Mouse (Mus musculus): ENCODE results near the gene Cenpi.
"Not testable (repeated sequence)": the region's sequence is repeated elsewhere in the genome, so short reads cannot be mapped to it uniquely, and the experiment has no call there.

Gene Cenpi

DNA sequence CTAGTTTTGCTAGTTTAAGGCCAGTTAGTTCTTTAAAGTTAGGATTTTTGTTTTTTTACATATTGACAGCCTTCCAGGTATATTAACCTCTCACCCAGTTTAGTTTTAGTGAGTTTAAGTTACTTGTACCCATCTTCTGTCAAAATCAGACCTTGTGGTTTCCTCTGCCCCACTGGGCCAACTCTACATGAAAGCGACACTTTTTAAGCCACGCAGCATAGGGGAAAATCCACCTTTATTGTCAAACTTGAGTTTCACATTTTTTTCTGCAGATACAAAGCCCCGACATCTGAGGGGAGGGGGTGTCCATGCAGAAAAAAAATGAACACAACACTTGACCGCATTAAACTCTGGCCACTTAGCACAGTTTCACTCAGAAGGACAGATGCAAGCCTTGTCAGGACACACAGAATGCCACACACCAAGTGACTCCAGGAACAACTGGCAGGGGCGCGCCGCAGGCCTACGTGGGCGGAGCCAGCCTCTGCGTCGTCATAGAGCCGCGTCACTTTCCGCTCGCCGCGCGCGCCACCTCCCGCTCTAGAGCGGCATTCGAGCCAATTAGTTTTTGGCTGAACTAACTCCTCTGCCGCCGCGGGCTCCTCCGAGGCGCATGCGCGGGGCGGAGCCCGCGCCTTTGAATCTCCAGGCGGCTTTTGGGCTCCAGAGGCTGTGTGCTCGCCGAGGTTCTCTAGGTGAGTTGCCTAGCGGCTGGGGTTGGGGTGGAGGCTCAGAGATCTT, at the start of gene Cenpi:
Cenpi (plus strand) TSS at position 551 of the 741 bp plus-strand sequence.
- peak; percentile 88 for DNase-seq

DNA sequence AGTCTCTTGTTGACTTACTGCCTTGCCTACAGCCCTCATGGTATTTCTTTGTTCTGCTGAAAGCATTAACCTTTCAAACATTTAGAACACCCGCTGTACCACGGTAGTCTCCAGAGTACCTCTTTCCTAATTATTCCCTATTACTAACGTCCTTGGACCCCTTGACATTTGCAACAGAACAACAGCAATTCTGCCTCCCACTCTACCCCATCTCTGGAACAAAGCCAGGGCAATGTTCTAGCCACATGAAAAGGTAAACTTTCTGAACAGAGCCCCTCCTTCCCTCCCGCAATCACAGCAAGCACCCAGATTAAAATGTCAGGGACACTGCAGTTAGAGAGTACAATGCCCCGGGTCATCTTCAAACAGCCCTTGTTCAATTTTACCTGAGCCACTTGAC, 46.7 kb upstream of the Cenpi start:
- no peak for DNase-seq

- no peak for DNase-seq
These were observed 45.8 kb upstream of the Cenpi start for GRCm38 (mm10) chrX:134262129-134262528.

GRCm38 (mm10) chrX:134275715-134276114, 32.2 kb upstream of the Cenpi start:
- DNase-seq = peak; percentile 35

DNA sequence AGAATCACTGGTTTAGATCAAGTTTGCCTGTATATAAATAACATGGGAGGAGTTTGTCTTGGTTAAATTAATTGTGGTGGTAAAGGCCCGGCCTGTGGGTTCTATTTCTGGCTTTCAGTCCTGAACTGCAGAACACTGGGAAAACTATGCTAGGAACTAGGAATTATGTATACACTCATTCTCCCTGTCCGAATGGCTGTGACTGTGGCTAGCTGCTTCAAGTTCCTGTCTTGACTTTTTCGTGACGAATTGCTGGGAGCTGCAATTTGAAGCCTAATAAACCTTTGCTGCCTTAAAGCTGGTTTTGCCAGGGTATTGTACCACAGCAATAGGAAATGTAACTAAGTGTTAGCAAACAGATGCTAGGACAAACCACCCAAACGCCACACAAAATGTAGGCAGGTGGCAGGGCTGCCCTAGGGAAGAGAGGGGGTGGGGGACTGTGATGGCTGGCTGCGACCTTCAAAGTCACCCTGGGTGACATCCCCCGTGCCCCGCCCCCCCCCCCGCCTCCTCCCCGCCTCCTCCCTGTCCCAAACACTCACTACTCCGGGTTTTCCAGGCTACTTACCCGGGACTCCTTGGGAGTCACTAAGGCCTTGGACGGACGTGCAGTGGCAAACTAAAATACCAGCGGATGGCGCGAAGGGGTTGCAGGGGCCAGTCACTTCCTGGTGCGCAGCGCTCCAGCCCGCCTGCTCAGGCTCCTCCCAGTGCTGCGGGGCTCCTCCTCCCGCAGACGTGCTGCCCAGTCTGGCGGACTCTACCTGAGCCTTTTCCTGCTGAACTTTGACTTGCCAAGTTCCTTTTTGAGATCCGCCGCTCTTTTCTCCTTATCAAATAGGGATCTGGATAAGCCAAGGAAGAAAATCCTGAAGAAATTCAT, 31.4 kb upstream of the Cenpi start, which contains the start of gene Trmt2b:
Trmt2b (minus strand) TSS at position 710 of the 886 bp plus-strand sequence.
- DNase-seq = peak; percentile 83

DNA sequence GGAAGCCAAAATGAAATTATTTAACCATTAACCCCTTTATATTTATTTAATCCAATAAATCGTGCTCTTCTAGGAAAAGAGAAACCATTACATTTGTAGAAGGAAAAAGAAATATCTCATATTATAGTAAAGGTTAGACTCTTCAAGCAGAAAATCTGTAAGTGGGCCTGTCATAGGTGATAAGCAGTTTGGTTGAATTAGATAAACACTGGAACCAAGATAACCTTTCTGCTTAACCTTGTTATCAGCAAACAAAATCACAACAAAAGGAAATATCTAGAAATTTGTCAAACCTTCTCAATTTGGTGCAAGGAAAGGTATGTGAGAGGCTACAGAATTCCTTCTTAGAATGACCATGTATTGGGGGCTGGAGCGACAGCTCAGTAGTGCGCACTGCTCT, 27.4 kb upstream of the Cenpi start:
- no peak for DNase-seq

DNA sequence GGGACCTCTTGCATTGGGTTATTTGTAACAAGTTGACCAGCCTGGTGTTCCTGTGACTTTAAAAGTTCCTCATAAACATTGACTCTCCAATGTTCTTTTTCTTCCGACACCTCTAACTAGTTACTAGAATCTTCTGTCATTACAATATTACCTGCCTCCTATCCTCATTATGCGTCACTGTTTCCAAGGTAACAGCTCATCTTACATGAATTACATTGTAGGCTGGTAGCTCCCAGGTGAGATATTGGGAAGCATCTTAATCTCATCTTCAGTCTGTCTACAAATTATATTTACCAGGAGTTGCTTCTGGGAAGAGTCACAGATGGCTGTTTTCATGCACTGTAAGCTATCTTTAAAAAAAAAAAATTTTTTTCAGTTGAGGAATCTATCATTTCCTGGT, 22.8 kb upstream of the Cenpi start:
- DNase-seq = no peak

DNA sequence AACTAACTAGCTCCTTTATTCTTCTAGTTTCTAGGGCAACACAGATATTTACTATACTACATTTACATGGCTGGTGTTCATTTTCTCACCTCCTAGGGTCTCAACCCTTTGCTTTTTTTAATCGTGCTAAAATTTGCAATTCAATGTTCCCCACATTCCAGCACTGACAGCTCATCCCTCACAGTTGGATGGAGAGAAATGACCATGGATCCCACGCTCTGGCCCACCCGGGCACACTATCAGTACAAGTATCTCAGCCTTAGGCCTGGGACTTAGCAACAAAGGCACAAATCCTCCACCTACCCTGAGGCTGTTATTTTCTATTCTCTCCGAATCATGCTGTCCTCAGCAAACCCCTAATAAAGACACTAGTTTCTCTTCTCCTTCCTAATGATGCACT, 22.1 kb upstream of the Cenpi start:
- DNase-seq = no peak

DNA sequence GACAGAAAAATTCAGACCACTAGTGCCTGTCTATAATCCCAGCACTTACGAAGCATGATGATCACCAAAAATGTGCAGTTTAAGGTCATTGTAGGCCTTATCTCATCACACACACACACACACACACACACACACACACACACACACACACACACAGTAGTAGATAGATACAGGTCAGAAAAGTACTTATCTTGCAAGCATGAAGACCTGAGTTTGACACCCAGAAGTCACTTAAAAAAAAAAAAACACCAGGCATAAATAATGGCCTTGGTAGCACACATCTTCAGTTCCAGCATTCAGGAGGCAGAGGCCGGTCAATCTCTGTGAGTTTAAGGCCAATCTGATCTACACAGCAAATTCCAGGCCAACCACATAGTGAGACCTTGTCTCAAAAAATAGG, 20.6 kb upstream of the Cenpi start:
- DNase-seq = no peak

DNA sequence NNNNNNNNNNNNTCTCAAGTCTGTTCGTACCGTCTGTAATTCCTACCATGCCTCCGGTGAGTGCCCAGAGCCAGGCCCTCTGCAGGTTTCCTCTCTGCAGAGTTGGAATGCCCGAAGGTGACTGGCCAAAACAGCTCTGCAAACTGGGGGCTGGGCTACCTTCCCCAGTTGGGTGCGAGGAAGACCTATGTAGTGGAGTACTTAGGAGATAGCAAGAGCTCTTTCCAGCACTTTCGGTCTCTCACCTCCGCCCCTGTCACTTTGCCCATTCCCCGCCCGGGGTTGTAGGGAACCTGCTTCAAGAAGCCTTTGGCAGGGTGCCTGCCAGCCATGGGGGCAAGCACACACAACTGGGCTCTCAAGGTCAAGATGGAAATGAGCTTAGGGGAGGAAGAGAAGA, 11.6 kb upstream of the Cenpi start:
- DNase-seq = peak; percentile 38

DNA sequence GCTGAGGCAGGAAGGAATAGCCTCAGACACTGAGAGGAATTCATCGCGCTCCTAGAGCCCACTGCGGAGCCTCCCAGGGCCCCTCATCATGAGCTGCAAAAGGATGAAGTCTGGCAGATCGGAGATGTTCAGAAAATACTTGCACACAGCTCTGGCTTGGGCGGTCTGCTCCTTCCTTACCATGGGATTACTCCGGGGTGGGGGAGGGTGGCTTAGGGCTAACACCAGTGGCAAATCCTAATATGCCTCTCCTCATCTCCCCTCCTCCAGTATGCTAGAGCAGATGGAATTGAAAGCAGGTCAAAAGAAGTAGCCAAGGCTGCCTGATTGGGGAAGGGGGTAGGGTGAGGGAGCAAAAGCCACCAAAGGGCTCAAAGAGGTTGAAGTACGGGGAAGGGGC, 11.1 kb upstream of the Cenpi start:
- DNase-seq = no peak

DNA sequence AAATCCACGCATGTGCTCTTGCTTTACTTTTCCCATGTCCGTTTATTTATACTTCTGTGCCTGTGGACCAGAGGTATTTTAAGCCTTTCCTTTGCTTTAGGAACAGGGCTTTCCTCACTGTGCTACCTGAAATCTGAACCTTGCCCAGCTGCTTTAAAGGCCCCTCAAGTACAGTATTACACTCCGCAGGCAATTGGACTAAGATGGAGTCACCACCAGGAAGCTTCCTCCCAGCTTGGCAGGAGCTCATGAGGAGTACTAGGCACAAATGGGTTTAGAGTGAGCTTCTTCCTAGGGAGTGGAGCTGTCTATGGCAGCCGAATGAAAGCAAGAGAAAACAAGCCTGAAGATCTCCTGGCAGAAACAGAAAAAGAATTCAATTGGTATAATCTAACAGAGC, 10.7 kb upstream of the Cenpi start:
- no peak for DNase-seq

DNA sequence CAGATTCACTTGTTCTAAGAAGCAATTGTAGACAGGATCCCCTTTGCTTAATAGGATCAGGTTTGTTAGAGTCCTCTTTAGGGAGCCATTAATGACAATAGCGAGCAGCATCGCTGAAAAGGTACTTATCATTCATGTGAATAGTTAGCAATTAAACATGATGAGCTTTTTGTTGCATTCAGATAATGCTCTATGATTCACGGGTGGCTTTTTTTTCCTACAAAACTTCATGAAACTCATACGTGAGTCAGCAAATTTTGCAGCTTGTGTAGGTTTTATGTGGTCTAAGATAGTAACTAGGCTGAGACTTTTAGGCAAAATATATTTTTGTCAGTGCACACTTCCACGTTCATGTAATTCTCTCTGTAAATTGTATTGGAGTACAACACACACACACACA, 7.7 kb upstream of the Cenpi start:
- no peak for DNase-seq

DNA sequence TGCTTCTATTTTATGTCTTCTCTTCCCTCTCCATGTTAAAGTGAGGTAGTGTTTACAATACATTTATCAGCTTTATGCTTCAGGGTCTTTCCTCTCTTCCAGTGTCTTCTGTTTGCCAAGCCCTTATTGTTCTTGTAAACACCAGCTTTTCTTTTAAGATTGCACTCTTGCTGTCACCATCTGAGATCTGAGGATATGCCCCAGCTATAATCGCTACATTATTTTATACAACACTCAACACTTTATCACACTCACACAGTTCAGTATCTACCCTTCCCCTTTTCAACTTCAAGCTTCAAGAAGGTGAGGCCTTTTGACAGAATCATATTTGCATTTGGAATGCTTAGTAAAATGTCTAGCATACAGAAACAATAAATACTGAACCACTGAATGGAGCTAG, 4.6 kb upstream of the Cenpi start:
- no peak for DNase-seq

DNA sequence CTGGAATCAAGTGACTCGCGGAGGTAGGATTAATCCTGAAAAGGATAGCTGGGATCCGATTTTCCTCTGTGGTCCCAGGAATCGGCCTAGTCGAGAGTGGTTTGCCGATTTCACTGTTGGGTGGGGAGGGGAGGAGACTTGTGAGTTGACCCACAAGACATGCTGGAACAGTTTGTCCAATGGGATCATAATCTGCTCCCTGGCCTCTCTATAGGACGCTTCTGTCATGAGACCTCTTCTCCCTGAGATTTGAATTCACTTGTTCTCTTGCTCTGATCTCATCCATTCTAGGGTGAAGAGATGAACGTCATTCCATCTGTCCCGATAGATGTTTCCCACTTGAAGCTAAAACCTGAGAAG, 371 bp downstream of the Cenpi start:
- no peak for DNase-seq

DNA sequence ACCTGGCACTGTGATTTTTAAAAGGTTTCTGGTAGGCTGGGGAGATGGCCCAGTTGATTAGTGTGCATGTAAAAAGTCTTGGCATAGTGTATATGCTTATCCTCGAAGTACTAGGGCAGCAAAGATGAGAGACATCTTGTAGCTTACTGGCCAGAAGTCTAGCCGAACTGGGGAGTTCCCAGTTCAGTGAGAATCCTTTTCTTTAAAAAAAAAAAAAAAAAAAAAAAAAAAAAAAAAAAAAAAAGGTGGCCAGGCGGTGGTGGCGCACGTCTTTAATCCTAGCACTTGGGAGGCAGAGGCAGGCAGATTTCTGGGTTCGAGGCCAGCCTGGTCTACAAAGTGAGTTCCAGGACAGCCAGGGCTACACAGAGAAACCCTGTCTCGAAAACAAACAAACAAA, 3.3 kb downstream of the Cenpi start:
- not testable (repeated sequence) for DNase-seq

DNA sequence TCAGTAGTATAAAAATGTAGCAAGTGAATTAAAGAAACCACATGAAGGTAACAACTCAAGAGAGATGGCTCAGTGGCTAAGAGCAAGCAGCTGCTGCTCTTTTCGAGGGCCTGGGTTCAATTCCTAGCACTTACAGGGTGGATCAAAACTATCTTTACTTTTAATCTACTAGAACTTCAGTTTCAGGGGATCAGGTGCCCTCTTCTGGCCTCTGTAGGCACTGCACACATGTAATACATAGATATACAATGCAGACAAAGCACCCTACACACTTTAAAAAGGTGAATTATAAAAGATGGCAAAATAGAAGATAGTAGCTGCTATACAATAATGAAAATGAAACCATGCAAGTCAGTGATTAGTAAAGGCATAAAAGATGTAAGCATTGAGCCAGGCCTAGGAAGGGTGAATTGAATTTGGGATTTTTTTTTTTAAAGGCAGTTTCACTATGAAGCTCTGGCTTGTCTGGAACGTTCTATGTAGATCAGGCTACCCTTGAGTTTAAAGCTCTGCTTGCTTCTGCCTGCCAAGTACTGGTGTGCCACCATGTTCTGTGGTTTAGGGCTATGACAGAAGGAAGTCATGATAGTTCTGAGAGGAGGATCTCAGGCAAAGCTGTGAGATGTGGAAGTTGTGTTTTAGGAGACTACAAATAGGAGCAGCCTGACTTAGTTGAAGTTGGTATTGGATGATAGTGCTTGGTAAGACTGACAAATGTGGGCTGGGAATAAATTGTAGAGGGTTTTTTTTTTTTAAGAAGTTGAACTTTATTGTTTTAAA, 11.5 kb downstream of the Cenpi start:
- peak; percentile 44 for DNase-seq

DNA sequence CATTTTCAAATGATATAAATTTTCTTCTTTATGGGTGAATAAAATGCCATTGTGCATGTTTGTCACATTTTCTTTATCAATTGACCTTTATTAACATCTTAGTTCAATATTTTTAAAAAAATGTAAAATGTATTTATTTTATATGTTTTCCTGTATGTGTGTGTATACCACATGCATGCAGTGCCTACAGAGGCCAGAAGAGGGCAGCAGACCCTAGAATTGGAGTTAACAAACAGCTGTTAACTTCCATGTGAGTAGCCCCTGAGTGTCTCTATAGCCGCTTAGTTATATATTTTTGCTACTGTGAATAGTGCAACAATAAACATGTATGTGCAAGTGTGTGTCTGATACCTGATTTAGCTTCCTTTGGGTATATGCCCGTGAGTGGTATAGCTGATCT, 25.4 kb downstream of the Cenpi start:
- DNase-seq = peak; percentile 7

GRCm38 (mm10) chrX:134342735-134343134, 34.9 kb downstream of the Cenpi start:
- no peak for DNase-seq

DNA sequence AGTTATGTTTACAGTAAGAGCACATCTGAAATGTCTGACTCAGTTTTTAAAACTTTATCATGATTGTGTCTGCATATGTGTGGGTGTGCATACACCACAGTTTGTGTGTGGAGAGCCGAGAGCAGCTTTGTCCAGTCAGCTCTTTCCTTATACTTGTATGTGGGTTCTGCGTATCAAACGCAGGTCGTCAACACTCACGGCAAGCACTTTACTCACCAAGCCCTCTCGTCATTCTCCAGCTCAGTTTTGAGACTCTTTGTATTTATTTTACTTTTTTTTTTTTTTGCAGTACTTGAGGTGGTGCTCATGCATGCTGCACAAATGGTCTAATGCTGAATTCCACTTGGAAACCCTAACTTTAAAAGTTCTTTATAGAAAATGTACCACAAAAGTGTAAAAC, 42.3 kb downstream of the Cenpi start:
- no peak for DNase-seq

DNA sequence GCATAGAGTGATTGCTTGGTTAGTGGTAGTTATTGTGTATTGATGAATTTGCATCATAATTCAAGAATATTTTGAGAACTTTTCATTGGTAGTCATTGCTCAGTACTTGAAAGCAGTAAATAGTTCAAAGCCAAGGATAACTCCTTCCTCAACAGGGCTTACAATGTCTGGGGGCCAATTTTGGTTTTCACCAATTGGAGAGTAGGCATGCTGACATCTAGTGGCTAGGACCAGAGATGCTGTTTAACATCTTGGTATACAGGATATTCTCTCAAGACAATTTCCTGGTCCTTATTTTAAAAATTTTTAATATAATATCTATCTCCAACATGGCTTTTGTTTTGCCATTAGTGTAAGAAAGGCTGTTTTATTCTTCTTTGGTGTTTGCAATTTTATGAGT, 46.0 kb downstream of the Cenpi start:
- DNase-seq = peak; percentile 2

- DNase-seq = no peak
These were observed 51.5 kb downstream of the Cenpi start for GRCm38 (mm10) chrX:134359336-134359735.

- no peak for DNase-seq
These were observed 54.3 kb downstream of the Cenpi start for GRCm38 (mm10) chrX:134362156-134362555.
